Mouse (Mus musculus): ENCODE data around the gene Pml. TPM values are rescaled to one million over a fixed set of nuclear protein-coding genes. Genes with fewer than 3 reads are reported as not detected.

Gene Pml
- polyA plus RNA-seq, 1 experiment from 2014 or later = 13.8 TPM

- Histone ChIP-seq H3K4me1 (ENCODE audit: control insufficient read depth, insufficient read depth, low read length) (peaks cover 34% of the 10 kb centered on the region), H3K36me3 (ENCODE audit: control insufficient read depth, insufficient read depth) (no peaks in the 10 kb centered on the region), H3K9me3 (replicated peaks; ENCODE audit: control insufficient read depth, low read length) (no peaks in the 10 kb centered on the region), H3K4me2 (ENCODE audit: low read depth, low read length) (peak overlapping the region; percentile 43), H3K27ac (ENCODE audit: low read length) (no peak overlapping the region), H3K4me3 (ENCODE audit: low read length) (peak overlapping the region; percentile 19), H3K27me3 (ENCODE audit: control insufficient read depth, insufficient read depth, low read length) (peaks cover 77% of the 10 kb centered on the region), H3K9ac (ENCODE audit: low read length) (no peak overlapping the region)
- ATAC-seq (replicated peaks; ENCODE audit: extremely low read depth, insufficient read depth, low FRiP score) = no peak
- 8% methylated on average over 14 of the region's 14 CpGs for whole genome bisulfite sequencing
These were observed 53.4 kb downstream of the Pml start for GRCm38 (mm10) chr9:58196141-58196540.

- Histone ChIP-seq H3K4me1 (ENCODE audit: control insufficient read depth, insufficient read depth, low read length) (peaks cover 34% of the 10 kb centered on the region), H3K27ac (ENCODE audit: low read length) (no peak overlapping the region), H3K4me3 (ENCODE audit: low read length) (no peak overlapping the region), H3K27me3 (ENCODE audit: control insufficient read depth, insufficient read depth, low read length) (peaks cover 72% of the 10 kb centered on the region), H3K9ac (ENCODE audit: low read length) (no peak overlapping the region), H3K9me3 (replicated peaks; ENCODE audit: control insufficient read depth, low read length) (no peaks in the 10 kb centered on the region), H3K4me2 (ENCODE audit: low read depth, low read length) (no peak overlapping the region), H3K36me3 (ENCODE audit: control insufficient read depth, insufficient read depth) (no peaks in the 10 kb centered on the region)
- 14% methylated on average over 1 of the region's 1 CpGs for WGBS
- no peak for ATAC-seq (replicated peaks; ENCODE audit: extremely low read depth, insufficient read depth, low FRiP score)
These were observed 53.9 kb downstream of the Pml start for GRCm38 (mm10) chr9:58195671-58196070.

- Histone ChIP-seq H3K9me3 (replicated peaks; ENCODE audit: control insufficient read depth, low read length) (no peaks in the 10 kb centered on the region), H3K36me3 (ENCODE audit: control insufficient read depth, insufficient read depth) (no peaks in the 10 kb centered on the region), H3K4me3 (ENCODE audit: low read length) (no peak overlapping the region), H3K27ac (ENCODE audit: low read length) (no peak overlapping the region), H3K4me1 (ENCODE audit: control insufficient read depth, insufficient read depth, low read length) (peaks cover 30% of the 10 kb centered on the region), H3K27me3 (ENCODE audit: control insufficient read depth, insufficient read depth, low read length) (peaks cover 57% of the 10 kb centered on the region), H3K9ac (ENCODE audit: low read length) (no peak overlapping the region), H3K4me2 (ENCODE audit: low read depth, low read length) (no peak overlapping the region)
- 59% methylated on average over 9 of the region's 9 CpGs for WGBS
- no peak for ATAC-seq (replicated peaks; ENCODE audit: extremely low read depth, insufficient read depth, low FRiP score)
These were observed 55.4 kb downstream of the Pml start for GRCm38 (mm10) chr9:58194222-58194621.

- WGBS = 74% methylated on average over 6 of the region's 6 CpGs
- no peak for ATAC-seq (replicated peaks; ENCODE audit: extremely low read depth, insufficient read depth, low FRiP score)
These were observed 65.1 kb downstream of the Pml start for GRCm38 (mm10) chr9:58184456-58184855.

GRCm38 (mm10) chr9:58179390-58179789 is 70.2 kb downstream of the Pml start:
- no peak overlapping the region for H3K4me2 ChIP-seq (ENCODE audit: low read depth, low read length)
- H3K9me3 ChIP-seq (replicated peaks; ENCODE audit: control insufficient read depth, low read length) = no peaks in the 10 kb centered on the region
- H3K27ac ChIP-seq (ENCODE audit: low read length) = no peak overlapping the region
- H3K9ac ChIP-seq (ENCODE audit: low read length) = no peak overlapping the region
- peaks cover 3% of the 10 kb centered on the region; the same call in 1 of the 2 replicates for H3K4me1 ChIP-seq (ENCODE audit: control insufficient read depth, insufficient read depth, low read length)
- H3K27me3 ChIP-seq (ENCODE audit: control insufficient read depth, insufficient read depth, low read length) = no peaks in the 10 kb centered on the region
- ATAC-seq (replicated peaks; ENCODE audit: extremely low read depth, insufficient read depth, low FRiP score) = no peak
- 85% methylated on average over 2 of the region's 2 CpGs for WGBS
- H3K36me3 ChIP-seq (ENCODE audit: control insufficient read depth, insufficient read depth) = no peaks in the 10 kb centered on the region
- no peak overlapping the region for H3K4me3 ChIP-seq (ENCODE audit: low read length)

More at GRCm38 (mm10) chr9:58184456-58184855, 65.1 kb downstream of the Pml start:
- H3K9me3 ChIP-seq (replicated peaks; ENCODE audit: control insufficient read depth, low read length) = no peaks in the 10 kb centered on the region
- peaks cover 3% of the 10 kb centered on the region; the same call in 1 of the 2 replicates for H3K27me3 ChIP-seq (ENCODE audit: control insufficient read depth, insufficient read depth, low read length)
- no peak overlapping the region for H3K4me2 ChIP-seq (ENCODE audit: low read depth, low read length)
- no peaks in the 10 kb centered on the region for H3K4me1 ChIP-seq (ENCODE audit: control insufficient read depth, insufficient read depth, low read length)
- no peak overlapping the region for H3K4me3 ChIP-seq (ENCODE audit: low read length)
- H3K9ac ChIP-seq (ENCODE audit: low read length) = no peak overlapping the region
- H3K27ac ChIP-seq (ENCODE audit: low read length) = no peak overlapping the region
- no peaks in the 10 kb centered on the region for H3K36me3 ChIP-seq (ENCODE audit: control insufficient read depth, insufficient read depth)

GRCm38 (mm10) chr9:58177165-58177564 is 72.4 kb downstream of the Pml start:
- ATAC-seq (replicated peaks; ENCODE audit: extremely low read depth, insufficient read depth, low FRiP score) = no peak
- Histone ChIP-seq H3K9me3 (replicated peaks; ENCODE audit: control insufficient read depth, low read length) (no peaks in the 10 kb centered on the region), H3K4me1 (ENCODE audit: control insufficient read depth, insufficient read depth, low read length) (peaks cover 3% of the 10 kb centered on the region; the same call in 1 of the 2 replicates), H3K4me3 (ENCODE audit: low read length) (no peak overlapping the region), H3K36me3 (ENCODE audit: control insufficient read depth, insufficient read depth) (no peaks in the 10 kb centered on the region), H3K27ac (ENCODE audit: low read length) (no peak overlapping the region), H3K27me3 (ENCODE audit: control insufficient read depth, insufficient read depth, low read length) (no peaks in the 10 kb centered on the region; the same call in 1 of the 2 replicates), H3K4me2 (ENCODE audit: low read depth, low read length) (no peak overlapping the region), H3K9ac (ENCODE audit: low read length) (no peak overlapping the region)
- 70% methylated on average over 4 of the region's 4 CpGs for WGBS

- no peak overlapping the region for H3K27ac ChIP-seq (ENCODE audit: low read length)
- H3K4me3 ChIP-seq (ENCODE audit: low read length) = no peak overlapping the region
- no peaks in the 10 kb centered on the region; the same call in 1 of the 2 replicates for H3K27me3 ChIP-seq (ENCODE audit: control insufficient read depth, insufficient read depth, low read length)
- no peak overlapping the region for H3K9ac ChIP-seq (ENCODE audit: low read length)
- H3K4me2 ChIP-seq (ENCODE audit: low read depth, low read length) = no peak overlapping the region
- ATAC-seq (replicated peaks; ENCODE audit: extremely low read depth, insufficient read depth, low FRiP score) = no peak
- WGBS = 34% methylated on average over 5 of the region's 5 CpGs
- H3K9me3 ChIP-seq (replicated peaks; ENCODE audit: control insufficient read depth, low read length) = no peaks in the 10 kb centered on the region
- peaks cover 3% of the 10 kb centered on the region; the same call in 1 of the 2 replicates for H3K4me1 ChIP-seq (ENCODE audit: control insufficient read depth, insufficient read depth, low read length)
- H3K36me3 ChIP-seq (ENCODE audit: control insufficient read depth, insufficient read depth) = no peaks in the 10 kb centered on the region
These were observed 73.7 kb downstream of the Pml start for GRCm38 (mm10) chr9:58175745-58176487.

GRCm38 (mm10) chr9:58174818-58175251 is 74.8 kb downstream of the Pml start:
- Histone ChIP-seq H3K4me3 (ENCODE audit: low read length) (no peak overlapping the region), H3K9me3 (replicated peaks; ENCODE audit: control insufficient read depth, low read length) (no peaks in the 10 kb centered on the region), H3K4me1 (ENCODE audit: control insufficient read depth, insufficient read depth, low read length) (peaks cover 3% of the 10 kb centered on the region; the same call in 1 of the 2 replicates), H3K4me2 (ENCODE audit: low read depth, low read length) (no peak overlapping the region), H3K36me3 (ENCODE audit: control insufficient read depth, insufficient read depth) (no peaks in the 10 kb centered on the region), H3K27ac (ENCODE audit: low read length) (no peak overlapping the region), H3K9ac (ENCODE audit: low read length) (no peak overlapping the region), H3K27me3 (ENCODE audit: control insufficient read depth, insufficient read depth, low read length) (no peaks in the 10 kb centered on the region; the same call in 1 of the 2 replicates)
- WGBS = 24% methylated on average over 5 of the region's 5 CpGs
- ATAC-seq (replicated peaks; ENCODE audit: extremely low read depth, insufficient read depth, low FRiP score) = no peak

- Histone ChIP-seq H3K27me3 (ENCODE audit: control insufficient read depth, insufficient read depth, low read length) (no peaks in the 10 kb centered on the region; the same call in 1 of the 2 replicates), H3K4me2 (ENCODE audit: low read depth, low read length) (no peak overlapping the region), H3K9ac (ENCODE audit: low read length) (no peak overlapping the region), H3K4me1 (ENCODE audit: control insufficient read depth, insufficient read depth, low read length) (peaks cover 3% of the 10 kb centered on the region; the same call in 1 of the 2 replicates), H3K27ac (ENCODE audit: low read length) (no peak overlapping the region), H3K9me3 (replicated peaks; ENCODE audit: control insufficient read depth, low read length) (no peaks in the 10 kb centered on the region), H3K4me3 (ENCODE audit: low read length) (no peak overlapping the region), H3K36me3 (ENCODE audit: control insufficient read depth, insufficient read depth) (no peaks in the 10 kb centered on the region)
- ATAC-seq (replicated peaks; ENCODE audit: extremely low read depth, insufficient read depth, low FRiP score) = no peak
- WGBS = 67% methylated on average over 2 of the region's 2 CpGs
These were observed 76.7 kb downstream of the Pml start for GRCm38 (mm10) chr9:58172863-58173262.
